Comparison of ENCODE assay signal across 21 mouse cellular contexts in genomic region chr3:38928751-38929150, GRCm38 (mm10). TPM values are rescaled to one million over a fixed set of nuclear protein-coding genes. Genes with fewer than 3 reads are reported as not detected.
DNase-seq lines count a peak whose midpoint lies in the region; ATAC-seq and TF ChIP-seq lines count a peak whose summit lies in the region.
"Had no signal": no experiment of that assay in that cellular context is flagged by ENCODE, and none has a peak within 500 bp of the region (broad histone marks: within the 10 kb centered on the region; RNA-seq: fewer than 3 reads in every experiment).

No protein-coding gene starts in this region.

- no peak for ATAC-seq in forebrain, embryonic 15.5 days (replicated peaks)
- no peak for ATAC-seq in forebrain, embryonic 12.5 days (ENCODE audit: low FRiP score)
- ATAC-seq: hindbrain, embryonic 16.5 days had no signal

- intact Hi-C loops in left cerebral cortex, adult 2 months (cut with DNase I): no loop called here

- TF ChIP-seq POLR2A in kidney, adult 2 months (IDR thresholded peaks at IDR 0.05; ENCODE audit: low read depth, low read length): no peak

- H3K27me3 ChIP-seq in forebrain, embryonic 15.5 days: no peaks in the 10 kb centered on the region
- no peaks in the 10 kb centered on the region for H3K27me3 ChIP-seq in forebrain, embryonic 12.5 days
- H3K27me3 ChIP-seq in kidney, adult 2 months (replicated peaks; ENCODE audit: control insufficient read depth, insufficient read depth, low read length): no peaks in the 10 kb centered on the region
- H3K27me3 ChIP-seq: neural tube, embryonic 12.5 days had no signal

- TF ChIP-seq CTCF in kidney, adult 2 months (conservative IDR thresholded peaks at IDR 0.05; ENCODE audit: insufficient read depth, insufficient read length, low read depth, low read length): no peak
- TF ChIP-seq CTCF in left cerebral cortex, adult 2 months (IDR thresholded peaks at IDR 0.05): no peak

- H3K9ac ChIP-seq in forebrain, embryonic 15.5 days (replicated peaks): no peak overlapping the region
- H3K9ac ChIP-seq in forebrain, embryonic 12.5 days: no peak overlapping the region
- H3K9ac ChIP-seq: neural tube, embryonic 12.5 days had no signal

- H3K27ac ChIP-seq in forebrain, embryonic 15.5 days (replicated peaks): 0 out of 2 replicates have a peak overlapping the region, but pooled peaks have one; percentile 13
- no peak overlapping the region for H3K27ac ChIP-seq in forebrain, embryonic 12.5 days
- no peak overlapping the region for H3K27ac ChIP-seq in kidney, adult 2 months (ENCODE audit: insufficient read depth, low read depth, low read length)
- H3K27ac ChIP-seq in left cerebral cortex, adult 2 months: no peak overlapping the region
- H3K27ac ChIP-seq: forebrain, embryonic 10.5 days; neural tube, embryonic 12.5 days had no signal

- peak; percentile 23 for DNase-seq in kidney, adult 2 months
- DNase-seq in kidney, postnatal 10 days: no peak
- peak; percentile 67 for DNase-seq in adipocyte (ENCODE audit: low spot score)
- peak; percentile 29 for DNase-seq in heart, postnatal 4 days
- DNase-seq in adrenal gland, postnatal 14 days: no peak
- no peak for DNase-seq in left cerebral cortex, adult 2 months (ENCODE audit: extremely low spot score in 1 of 2, low spot score in 2 of 2)
- DNase-seq: adrenal gland, adult 2 months; cerebellum, adult 9-11 months; embryo, embryonic 11 days; kidney, adult 8-10 months; layer of hippocampus, postnatal 36 days; midbrain, embryonic 14.5 days; right cerebral cortex, postnatal 25 days; thymus, postnatal 25 days had no signal

- 59% methylated on average over 3 of the region's 3 CpGs for WGBS in forebrain, embryonic 15.5 days
- 90% methylated on average over 3 of the region's 3 CpGs for WGBS in forebrain, embryonic 12.5 days
- WGBS in kidney, adult 2 months: 58% methylated on average over 3 of the region's 3 CpGs

- no peak overlapping the region for H3K4me2 ChIP-seq in forebrain, embryonic 15.5 days (replicated peaks)
- H3K4me2 ChIP-seq in forebrain, embryonic 12.5 days: no peak overlapping the region
- H3K4me2 ChIP-seq: neural tube, embryonic 12.5 days had no signal

- H3K36me3 ChIP-seq in forebrain, embryonic 15.5 days: no peaks in the 10 kb centered on the region
- no peaks in the 10 kb centered on the region for H3K36me3 ChIP-seq in forebrain, embryonic 12.5 days (replicated peaks)
- no peaks in the 10 kb centered on the region for H3K36me3 ChIP-seq in kidney, adult 2 months (ENCODE audit: control insufficient read depth, insufficient read depth, low read length)
- H3K36me3 ChIP-seq: neural tube, embryonic 12.5 days had no signal

- no peaks in the 10 kb centered on the region for H3K9me3 ChIP-seq in forebrain, embryonic 15.5 days
- no peaks in the 10 kb centered on the region for H3K9me3 ChIP-seq in forebrain, embryonic 12.5 days
- H3K9me3 ChIP-seq: forebrain, embryonic 10.5 days; neural tube, embryonic 12.5 days had no signal

- H3K4me1 ChIP-seq in forebrain, embryonic 15.5 days: peaks cover 13% of the 10 kb centered on the region
- H3K4me1 ChIP-seq in forebrain, embryonic 12.5 days: no peaks in the 10 kb centered on the region
- no peaks in the 10 kb centered on the region for H3K4me1 ChIP-seq in kidney, adult 2 months (ENCODE audit: control insufficient read depth, insufficient read depth, low read length)
- H3K4me1 ChIP-seq: forebrain, embryonic 10.5 days; neural tube, embryonic 12.5 days had no signal

- H3K4me3 ChIP-seq in forebrain, embryonic 15.5 days: no peak overlapping the region
- H3K4me3 ChIP-seq in forebrain, embryonic 12.5 days (replicated peaks): no peak overlapping the region
- no peak overlapping the region for H3K4me3 ChIP-seq in kidney, adult 2 months (ENCODE audit: insufficient read depth, low read depth, low read length)
- H3K4me3 ChIP-seq in left cerebral cortex, adult 2 months: no peak overlapping the region
- H3K4me3 ChIP-seq: forebrain, embryonic 10.5 days; neural tube, embryonic 12.5 days had no signal

RNA-seq across cellular contexts. Expression of gene Fat4, which starts 42.0 kb away (rescaled TPM):
- 11.2 and 11.3 TPM in 2 replicates for polyA plus RNA-seq in forebrain, embryonic 15.5 days (2015; fragmentation: Nextera tagmentation; extraction: Ambion mirVana)
- polyA plus RNA-seq in forebrain, embryonic 12.5 days (2016; fragmentation: Nextera tagmentation; extraction: Ambion mirVana): 14.2 and 15.6 TPM in 2 replicates
- polyA plus RNA-seq in kidney, adult 2 months (2012; rRNA removed): 1.6 TPM in 2 replicates
- 10 to 100 TPM; 19.5 to 20.4 TPM for total RNA-seq in heart, postnatal 4 days (2021)
- 17.3 and 18.7 TPM in 2 replicates for total RNA-seq in adrenal gland, postnatal 14 days (2021)
- total RNA-seq in left cerebral cortex, adult 2 months (2021): 10 to 100 TPM; 13.0 to 13.2 TPM
- total RNA-seq: granulocyte monocyte progenitor cell, adult 5-6 weeks; megakaryocyte progenitor cell, adult 5-6 weeks had no signal

Comparison
In these comparisons a context has a peak if more than half of its experiments do, and no peak if none do; other contexts are left out.
1. DNase-seq: peak in kidney, adult 2 months (single experiment), adipocyte (single experiment) and heart, postnatal 4 days (single experiment); none in kidney, postnatal 10 days (single experiment), adrenal gland, postnatal 14 days (single experiment) and left cerebral cortex, adult 2 months (0 of 2).